Mouse (Mus musculus): ENCODE measurements at regions not wholly inside any gene's neighbourhood (a gene's known extent, or its start where the extent isn't known, plus 50 kb on each side); places are given as distances from the start of the nearest gene placed in this dataset.

GRCm38 (mm10) chr2:159498691-159499090 lies 704.1 kb downstream of the Dhx35 start:
- no peak for DNase-seq (ENCODE audit: low read depth in 1 of 2, low spot score in 2 of 2)

- DNase-seq (ENCODE audit: low read depth in 1 of 2, low spot score in 2 of 2): no peak
Observed at GRCm38 (mm10) chr2:159501039-159501438, 706.4 kb downstream of the Dhx35 start.

DNA sequence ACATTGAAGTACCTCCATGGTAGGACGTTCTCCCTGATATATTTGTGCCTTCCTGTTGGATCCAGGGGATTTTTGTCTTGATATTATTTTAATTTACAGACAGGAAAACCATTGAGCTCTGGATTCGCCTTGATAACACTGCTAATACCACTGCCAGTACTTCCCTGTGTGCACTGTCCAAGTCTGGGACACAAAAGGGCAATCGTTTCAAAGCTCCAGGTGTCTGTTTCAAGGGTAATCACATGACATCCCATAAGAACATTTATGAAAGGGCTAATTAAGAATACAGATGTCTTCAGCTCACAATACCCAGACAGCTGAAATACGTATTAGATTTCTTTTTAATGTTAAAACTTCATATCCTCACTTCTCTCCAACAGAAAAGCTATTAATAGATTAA lies 724.5 kb downstream of the Dhx35 start:
- DNase-seq (ENCODE audit: low read depth in 1 of 2, low spot score in 2 of 2): no peak

DNA sequence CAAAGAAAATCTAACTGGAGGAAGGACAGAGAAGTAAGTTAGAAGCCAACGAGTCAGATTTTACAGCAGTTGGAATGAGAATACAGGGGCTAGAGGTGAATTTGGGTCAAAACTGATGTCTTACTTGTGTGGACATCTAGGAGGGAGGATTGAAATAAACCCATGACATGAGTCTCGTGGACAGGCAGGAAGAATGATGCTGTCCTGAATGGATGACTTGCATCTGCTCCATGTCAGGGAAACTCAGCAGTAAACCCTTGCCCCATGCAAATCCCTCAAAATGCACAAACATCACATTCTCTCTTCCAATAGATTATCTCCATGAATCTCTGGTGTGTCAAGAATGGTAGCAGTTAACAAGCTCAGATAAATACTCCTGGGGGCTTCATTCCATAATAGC lies 729.1 kb downstream of the Dhx35 start:
- no peak for DNase-seq (ENCODE audit: low read depth in 1 of 2, low spot score in 2 of 2)

DNA sequence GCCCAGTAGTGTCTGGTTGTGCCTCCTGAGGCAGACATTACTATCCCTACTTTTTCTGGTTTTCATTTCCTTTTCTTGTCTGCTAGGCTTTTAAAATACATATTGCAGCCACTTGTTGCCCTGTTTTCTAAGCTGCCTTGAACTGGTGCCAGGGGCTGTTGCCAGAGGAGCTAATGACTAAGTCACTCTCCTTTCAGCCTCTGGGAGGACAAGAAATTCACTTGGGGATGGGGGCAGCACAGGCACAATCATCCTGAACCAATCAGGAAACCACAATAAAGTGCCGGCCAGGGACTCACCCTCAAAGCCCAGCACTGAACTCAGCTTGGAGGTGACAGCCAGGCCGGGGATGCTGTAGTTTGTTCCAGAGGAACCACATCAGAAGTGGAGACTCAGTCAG lies 740.3 kb downstream of the Dhx35 start:
- no peak for DNase-seq (ENCODE audit: low read depth in 1 of 2, low spot score in 2 of 2)

DNA sequence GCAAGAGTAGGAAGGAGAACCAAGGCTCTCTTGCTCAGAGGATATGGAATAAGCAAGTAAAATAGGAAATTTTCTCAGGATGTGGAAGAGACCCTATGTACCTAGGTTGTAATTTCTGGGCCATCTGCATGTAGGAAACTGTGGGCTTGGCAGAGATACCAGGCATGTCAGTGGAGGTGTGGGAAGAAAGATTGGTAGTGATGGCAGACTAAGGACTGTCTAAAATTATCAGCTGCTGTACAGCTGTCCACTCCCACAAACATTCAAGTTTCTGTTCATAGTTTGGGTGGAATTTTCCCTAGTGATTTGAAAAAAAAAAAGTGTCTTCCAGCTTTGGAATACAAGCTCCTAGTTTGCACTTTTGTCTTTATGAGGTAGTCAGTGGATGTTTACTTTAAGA lies 744.7 kb downstream of the Dhx35 start:
- DNase-seq (ENCODE audit: low read depth in 1 of 2, low spot score in 2 of 2): no peak

GRCm38 (mm10) chr2:159557567-159557966 lies 763.0 kb downstream of the Dhx35 start:
- DNase-seq (ENCODE audit: low read depth in 1 of 2, low spot score in 2 of 2): peak in 1 of 2 experiments; percentile 2

- DNase-seq (ENCODE audit: low read depth in 1 of 2, low spot score in 2 of 2): no peak
Observed at GRCm38 (mm10) chr2:159565255-159565654, 768.7 kb downstream of the Gm826 start.

DNA sequence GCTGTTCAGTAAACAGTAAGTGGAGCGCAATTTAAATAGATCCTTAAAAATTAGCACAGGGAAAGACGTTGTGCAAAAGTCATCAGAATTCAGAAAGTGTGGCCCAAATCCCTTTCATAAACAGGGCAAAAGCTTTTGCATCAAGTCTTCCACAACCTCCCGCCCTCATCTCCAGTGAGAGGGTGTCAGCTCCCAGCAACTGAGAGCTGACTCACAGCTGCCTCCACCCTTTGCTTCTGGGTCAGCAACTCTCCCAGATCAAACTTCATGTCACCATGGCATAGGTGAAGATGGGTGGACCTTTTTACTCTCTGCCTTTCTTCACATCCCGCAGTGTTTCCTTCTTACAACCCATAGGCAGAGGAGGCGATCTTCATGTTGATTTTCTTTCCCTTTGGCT lies 768.0 kb downstream of the Gm826 start:
- no peak for DNase-seq (ENCODE audit: low read depth in 1 of 2, low spot score in 2 of 2)

GRCm38 (mm10) chr2:159566461-159566860 lies 767.5 kb downstream of the Gm826 start:
- DNase-seq (ENCODE audit: low read depth in 1 of 2, low spot score in 2 of 2): no peak

DNA sequence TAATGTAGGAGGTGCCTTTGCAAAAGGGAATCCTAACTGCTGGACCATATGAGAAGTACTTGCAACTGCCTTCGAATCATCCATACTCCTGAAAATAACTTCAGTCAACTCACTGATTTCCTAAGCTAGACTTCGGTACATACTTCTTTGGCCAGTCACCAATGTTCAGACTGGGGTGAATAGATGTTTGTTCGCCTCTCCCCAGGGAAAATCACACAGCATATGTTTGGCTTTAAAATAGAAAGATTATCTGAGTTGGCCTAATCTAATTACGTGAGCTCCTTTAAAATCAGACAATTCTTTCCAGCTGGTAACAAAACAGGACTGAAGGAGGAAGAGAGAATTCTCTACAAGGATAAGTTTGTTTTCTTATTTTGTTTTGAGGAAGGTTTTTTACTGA lies 765.6 kb downstream of the Gm826 start:
- no peak for DNase-seq (ENCODE audit: low read depth in 1 of 2, low spot score in 2 of 2)

DNA sequence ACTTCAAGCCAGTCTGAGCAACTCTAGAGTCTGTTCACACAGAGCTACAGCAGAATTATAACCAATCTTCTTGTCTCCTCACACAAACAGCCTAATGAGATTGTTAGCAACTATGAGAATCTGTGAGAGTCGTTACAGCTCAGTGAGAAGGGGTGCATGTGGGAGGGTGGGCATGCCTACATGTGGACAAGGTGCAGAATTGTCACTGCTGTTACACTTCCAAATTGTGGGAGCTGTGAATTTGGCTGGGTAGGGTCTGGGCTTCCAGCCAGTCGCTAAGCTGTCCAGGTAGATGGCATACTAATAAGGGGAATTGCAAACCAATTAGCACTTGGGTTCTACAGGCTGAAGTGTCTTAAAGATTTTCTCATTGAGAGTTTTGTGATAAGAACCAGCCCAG lies 762.1 kb downstream of the Gm826 start:
- no peak for DNase-seq (ENCODE audit: low read depth in 1 of 2, low spot score in 2 of 2)

- no peak for DNase-seq (ENCODE audit: low read depth in 1 of 2, low spot score in 2 of 2)
Observed at GRCm38 (mm10) chr2:159575271-159575670, 758.7 kb downstream of the Gm826 start.

- no peak for DNase-seq (ENCODE audit: low read depth in 1 of 2, low spot score in 2 of 2)
Observed at GRCm38 (mm10) chr2:159583103-159583502, 750.9 kb downstream of the Gm826 start.

DNA sequence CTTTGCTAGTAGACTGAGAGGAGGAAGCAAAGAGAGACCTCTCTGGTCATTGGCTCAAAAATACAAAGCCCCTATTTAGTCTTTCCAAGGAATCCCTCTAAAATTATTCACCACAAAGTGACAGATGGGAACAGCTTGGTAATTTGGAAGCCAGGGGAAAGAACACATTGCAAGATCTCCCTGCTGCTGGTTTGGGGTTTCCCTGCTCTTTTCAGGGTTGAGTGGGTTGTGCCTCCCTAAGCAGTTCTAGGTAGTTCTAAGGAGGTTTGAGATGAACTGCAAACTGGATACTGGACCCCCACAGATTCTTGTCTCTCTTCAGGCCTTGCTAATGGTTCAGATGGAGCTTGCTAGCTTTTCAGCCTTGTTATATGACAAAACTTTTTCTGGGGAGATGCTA lies 749.3 kb downstream of the Gm826 start:
- DNase-seq (ENCODE audit: low read depth in 1 of 2, low spot score in 2 of 2): no peak

GRCm38 (mm10) chr2:159586697-159587473 lies 747.1 kb downstream of the Gm826 start:
- no peak for DNase-seq (ENCODE audit: low read depth in 1 of 2, low spot score in 2 of 2)

- DNase-seq (ENCODE audit: low read depth in 1 of 2, low spot score in 2 of 2): peak in 1 of 2 experiments; percentile 5
Observed at GRCm38 (mm10) chr2:159591396-159592124, 742.4 kb downstream of the Gm826 start.

DNA sequence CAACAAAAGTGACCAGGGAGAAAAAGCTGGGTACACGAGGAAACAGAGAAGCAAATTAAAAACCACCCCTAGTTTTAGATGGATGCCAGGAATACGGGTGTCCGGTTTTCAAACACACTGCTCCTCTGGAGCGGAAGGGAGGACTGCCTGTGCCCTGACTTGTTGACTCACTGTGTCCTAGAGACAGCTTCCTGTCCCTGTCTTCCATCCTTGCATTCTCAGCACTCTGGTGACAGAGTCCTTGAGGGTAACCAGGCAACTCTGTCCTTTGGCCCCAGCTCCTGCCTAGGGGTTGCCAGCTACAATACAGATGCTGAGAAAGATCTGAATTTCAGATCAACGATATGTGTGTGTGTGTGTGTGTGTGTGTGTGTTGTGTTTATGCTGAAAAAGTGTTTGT lies 741.1 kb downstream of the Gm826 start:
- DNase-seq (ENCODE audit: low read depth in 1 of 2, low spot score in 2 of 2): no peak

- no peak for DNase-seq (ENCODE audit: low read depth in 1 of 2, low spot score in 2 of 2)
Observed at GRCm38 (mm10) chr2:159596285-159596684, 737.7 kb downstream of the Gm826 start.

DNA sequence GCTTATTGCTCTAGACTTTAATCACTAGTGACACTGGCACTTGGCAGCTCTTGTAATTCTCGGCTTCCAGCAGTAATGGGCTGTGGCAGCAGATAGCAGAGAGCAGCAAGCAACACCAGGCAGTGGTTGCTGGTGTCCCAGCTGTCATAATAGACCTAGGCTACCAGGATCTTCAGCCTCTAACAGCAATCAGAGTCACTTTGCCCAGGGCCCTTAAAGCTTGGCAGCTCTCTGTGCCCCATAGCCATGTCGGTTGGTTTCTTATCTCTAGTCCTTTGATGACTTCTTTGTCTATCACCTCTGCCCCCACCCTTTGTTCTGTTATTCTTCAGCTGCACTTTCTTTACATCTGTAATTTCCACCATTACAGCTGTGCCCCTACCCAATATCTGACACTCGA lies 735.9 kb downstream of the Gm826 start:
- DNase-seq (ENCODE audit: low read depth in 1 of 2, low spot score in 2 of 2): no peak

GRCm38 (mm10) chr2:159607191-159607590 lies 726.8 kb downstream of the Gm826 start:
- no peak for DNase-seq (ENCODE audit: low read depth in 1 of 2, low spot score in 2 of 2)

DNA sequence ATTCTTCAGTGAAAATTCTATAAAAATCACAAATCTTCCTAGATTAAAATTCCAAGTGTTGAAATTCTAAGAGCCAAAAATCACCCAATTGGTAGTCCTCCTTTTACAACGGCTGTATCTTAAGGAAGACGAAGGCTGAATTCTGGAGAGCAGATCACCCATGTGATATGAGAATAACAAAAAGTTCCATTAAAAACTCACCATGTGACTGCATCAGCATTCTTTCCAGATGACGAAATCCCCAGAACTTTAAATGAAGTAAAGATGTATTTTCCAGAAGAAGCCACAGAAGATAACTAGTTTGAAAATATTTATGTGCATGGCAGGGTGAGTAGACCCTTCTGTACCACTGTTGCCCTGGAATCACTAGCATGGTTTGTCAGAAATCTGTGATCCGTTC lies 723.5 kb downstream of the Gm826 start:
- DNase-seq (ENCODE audit: low read depth in 1 of 2, low spot score in 2 of 2): no peak

DNA sequence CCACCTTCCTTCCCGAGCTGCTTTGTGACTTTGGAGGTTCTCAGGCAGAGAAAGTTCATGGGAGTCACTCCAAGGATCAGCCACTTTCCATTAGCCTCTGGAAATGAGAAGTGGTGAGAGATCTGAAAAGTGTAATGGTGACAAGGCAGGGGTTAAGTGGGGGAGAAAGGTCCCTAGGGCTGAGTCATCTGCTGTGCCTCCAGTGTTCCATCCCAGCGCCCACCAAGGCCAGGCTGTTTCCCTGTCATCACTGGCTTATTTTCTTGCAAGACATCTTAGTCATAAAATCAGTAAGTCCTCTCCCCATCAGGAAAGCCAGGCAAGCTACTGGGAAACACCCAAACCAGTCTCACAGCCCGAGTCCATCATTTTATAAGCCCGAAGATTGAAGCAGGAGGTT lies 717.3 kb downstream of the Gm826 start:
- DNase-seq (ENCODE audit: low read depth in 1 of 2, low spot score in 2 of 2): no peak
